Mouse (Mus musculus) gastrocnemius, postnatal 25 days (tissue): ENCODE results near the gene Pik3c2b. TPM values are rescaled to one million over a fixed set of nuclear protein-coding genes. Genes with fewer than 3 reads are reported as not detected.
"Not testable (repeated sequence)": the region's sequence is repeated elsewhere in the genome, so short reads cannot be mapped to it uniquely, and the experiment has no call there.

ENCODE experiments used
- DNase-seq: peaks from one replicate; pipeline ENCODE4 v3.0.0; 2022
- total RNA-seq, 2 experiments: library from RNA; stranded (reverse); gene quantifications; 1 replicate in 1 of 2; 2 replicates in 1 of 2; pipeline ENCODE4 v1.2.3; 2021

Gene Pik3c2b
- total RNA-seq, 2 experiments from 2014 or later = 10.8 to 12.0 TPM

- no peak for DNase-seq
Measured at GRCm38 (mm10) chr1:133032981-133033315, 12.5 kb upstream of the Pik3c2b start.

- peak; percentile 39 for DNase-seq
Measured at GRCm38 (mm10) chr1:133033316-133034090, 12.0 kb upstream of the Pik3c2b start.

GRCm38 (mm10) chr1:133034091-133034460 lies 11.4 kb upstream of the Pik3c2b start:
- DNase-seq = peak; percentile 25

- not testable (repeated sequence) for DNase-seq
Measured at GRCm38 (mm10) chr1:133034682-133035081, 10.8 kb upstream of the Pik3c2b start.

- DNase-seq = peak; percentile 32
Measured at GRCm38 (mm10) chr1:133039505-133039949, 5.9 kb upstream of the Pik3c2b start.

- DNase-seq = peak; percentile 84
Measured at GRCm38 (mm10) chr1:133045861-133046440, 484 bp downstream of the Pik3c2b start.

- DNase-seq = peak; percentile 33
Measured at GRCm38 (mm10) chr1:133046441-133046931, 1.0 kb downstream of the Pik3c2b start.

GRCm38 (mm10) chr1:133047575-133047974 lies 2.1 kb downstream of the Pik3c2b start:
- peak; percentile 50 for DNase-seq

GRCm38 (mm10) chr1:133048690-133049089 lies 3.2 kb downstream of the Pik3c2b start:
- DNase-seq = no peak

GRCm38 (mm10) chr1:133050001-133050431 lies 4.5 kb downstream of the Pik3c2b start:
- no peak for DNase-seq

- DNase-seq = no peak
Measured at GRCm38 (mm10) chr1:133051829-133052228, 6.4 kb downstream of the Pik3c2b start.

GRCm38 (mm10) chr1:133053034-133053433 lies 7.6 kb downstream of the Pik3c2b start:
- no peak for DNase-seq

GRCm38 (mm10) chr1:133054326-133054725 lies 8.9 kb downstream of the Pik3c2b start:
- no peak for DNase-seq

- no peak for DNase-seq
Measured at GRCm38 (mm10) chr1:133057345-133058034, 12.0 kb downstream of the Pik3c2b start.

GRCm38 (mm10) chr1:133059592-133059991 lies 14.1 kb downstream of the Pik3c2b start:
- no peak for DNase-seq

- DNase-seq = no peak
Measured at GRCm38 (mm10) chr1:133060681-133061080, 15.2 kb downstream of the Pik3c2b start.

- no peak for DNase-seq
Measured at GRCm38 (mm10) chr1:133063164-133063563, 17.7 kb downstream of the Pik3c2b start.

- peak; percentile 65 for DNase-seq
Measured at GRCm38 (mm10) chr1:133068268-133068667, 22.8 kb downstream of the Pik3c2b start.

GRCm38 (mm10) chr1:133068669-133069274 lies 23.3 kb downstream of the Pik3c2b start:
- DNase-seq = no peak

GRCm38 (mm10) chr1:133069275-133070120 lies 24.0 kb downstream of the Pik3c2b start:
- DNase-seq = peak; percentile 55

- DNase-seq = no peak
Measured at GRCm38 (mm10) chr1:133070157-133070556, 24.7 kb downstream of the Pik3c2b start.
